Mouse (Mus musculus) MN1 (cell line): ENCODE results near the gene Dnajb7.

ENCODE experiments used
- DNase-seq: peaks from one replicate; pipeline ENCODE4 v3.0.0-alpha.2; 2016; ENCODE audit warnings: low spot score

Gene Dnajb7

GRCm38 (mm10) chr15:81365246-81365645, 42.9 kb downstream of the Dnajb7 start:
- DNase-seq: no peak

DNA sequence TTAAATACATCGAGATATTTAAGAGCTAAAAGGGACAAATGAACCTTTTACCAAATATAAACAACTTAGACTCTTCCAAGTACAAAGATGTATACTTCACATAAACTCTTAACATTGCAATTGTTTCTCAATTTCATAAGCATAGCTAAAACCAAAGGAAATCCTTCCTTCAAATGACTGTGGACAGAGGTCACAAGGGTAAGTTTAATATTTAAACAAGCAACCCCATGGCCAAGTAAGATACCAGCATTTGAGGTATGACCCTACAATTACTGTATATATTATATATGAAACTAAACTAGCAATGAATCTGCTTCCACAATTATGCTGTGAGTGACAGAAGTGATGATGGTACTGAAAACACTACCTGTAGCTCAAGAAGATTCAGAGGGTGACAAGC, 43.8 kb downstream of the Dnajb7 start:
- no peak for DNase-seq

- no peak for DNase-seq
These were observed 45.6 kb downstream of the Dnajb7 start for GRCm38 (mm10) chr15:81362501-81362900.

DNA sequence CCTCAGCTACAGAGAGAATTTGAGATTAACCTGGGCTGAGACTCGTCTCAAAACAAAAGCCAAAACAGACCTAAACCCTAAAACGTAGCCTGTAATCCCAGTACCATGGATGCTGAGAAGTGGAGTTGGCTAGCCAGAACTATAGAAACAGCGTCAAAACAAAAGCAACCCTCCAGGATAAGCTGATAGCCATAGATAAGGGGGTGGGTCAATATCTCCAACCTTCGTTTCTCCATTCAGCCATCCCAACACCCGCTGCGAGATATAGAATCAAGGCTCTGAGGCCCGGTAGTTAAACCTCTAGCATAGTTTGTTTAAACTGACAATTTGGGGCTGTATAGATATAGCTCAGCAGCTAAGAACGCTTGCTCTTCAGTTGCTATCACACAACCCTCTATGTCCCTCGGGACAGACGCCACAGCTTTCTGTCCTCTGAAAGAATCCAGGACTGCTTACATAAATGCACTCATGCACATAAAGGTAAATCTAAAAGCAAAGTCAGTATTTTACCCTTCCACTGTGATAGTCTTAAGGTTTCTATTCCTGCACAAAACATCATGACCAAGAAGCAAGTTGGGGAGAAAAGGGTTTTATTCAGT, 46.6 kb downstream of the Dnajb7 start:
- peak; percentile 60 for DNase-seq

GRCm38 (mm10) chr15:81361022-81361404, 47.1 kb downstream of the Dnajb7 start:
- DNase-seq: no peak

GRCm38 (mm10) chr15:81360345-81361021, 47.6 kb downstream of the Dnajb7 start, which contains the start of gene Slc25a17:
Gene Slc25a17, minus strand, starts transcription at chr15:81360812.
- peak; percentile 97 for DNase-seq

- no peak for DNase-seq
These were observed 48.7 kb downstream of the Dnajb7 start for GRCm38 (mm10) chr15:81359421-81359820.

- no peak for DNase-seq
These were observed 49.2 kb downstream of the Dnajb7 start for GRCm38 (mm10) chr15:81358943-81359342.

- DNase-seq: no peak
These were observed 51.2 kb downstream of the Dnajb7 start for GRCm38 (mm10) chr15:81356946-81357345.
